Comparison of ENCODE assay signal across 8 mouse cellular contexts in the genomic region with DNA sequence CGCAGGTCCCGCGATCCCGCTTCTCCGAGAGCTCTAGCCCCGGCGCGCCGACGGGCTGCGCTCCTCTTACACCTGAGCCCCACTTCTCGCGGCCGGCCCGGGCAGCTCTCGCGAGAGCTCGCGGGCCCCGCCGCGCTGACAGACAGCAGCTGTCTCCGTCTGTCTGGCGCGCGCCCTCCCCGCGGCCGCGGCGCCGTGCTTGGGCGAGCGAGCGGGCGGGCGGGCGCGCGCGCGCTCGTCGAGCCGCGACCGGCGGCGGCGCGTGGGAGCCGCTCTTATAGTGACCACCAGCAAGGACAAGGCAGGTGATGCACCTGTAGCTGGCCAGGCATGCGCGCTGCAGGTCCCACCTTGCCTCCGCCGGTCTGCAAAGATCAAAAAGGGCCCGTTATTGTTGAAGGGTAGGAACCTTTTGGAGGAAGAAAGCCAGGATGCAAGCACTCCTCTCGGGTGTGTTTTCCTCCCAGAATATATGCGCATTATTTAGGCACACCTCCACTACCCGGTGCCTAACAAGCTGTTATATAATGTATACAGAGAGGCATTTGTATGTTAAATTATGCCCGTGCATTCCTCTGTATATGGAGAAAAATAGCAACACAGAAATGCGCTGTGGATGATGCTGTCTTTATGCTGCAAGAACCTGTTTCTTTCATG. TPM values are rescaled to one million over a fixed set of nuclear protein-coding genes. Genes with fewer than 3 reads are reported as not detected.
DNase-seq lines count a peak whose midpoint lies in the region; ATAC-seq and TF ChIP-seq lines count a peak whose summit lies in the region.

Gene Pou4f1 (minus strand): TSS at position 34 of the 657 bp plus-strand sequence.

- intact Hi-C loops in heart, postnatal 10 days (cut with DNase I): loop anchor here (10.0 kb wide), 1 partner anchor 347 kb away; no protein-coding TSS in a partner anchor

- no peak for DNase-seq in ES-E14 (ENCODE audit: low read depth, low spot score)
- peak; percentile 81 for DNase-seq in embryonic facial prominence, embryonic 11.5 days (ENCODE audit: low spot score)
- peak; percentile 52 to 55 for DNase-seq in heart, postnatal 10 days
- peak; percentile 70 for DNase-seq in limb, embryonic 14.5 days (ENCODE audit: low spot score)
- DNase-seq in midbrain, embryonic 14.5 days: peak; percentile 94
- DNase-seq in thymus, postnatal 10 days (ENCODE audit: low spot score in 2 of 2): peak; percentile 55 to 66
- DNase-seq in cerebellum, adult 8-10 months: no peak

- no peak for TF ChIP-seq CTCF in C2C12 (IDR thresholded peaks at IDR 0.05; ENCODE audit: control insufficient read depth, insufficient read depth, insufficient read length)

- H3K27ac ChIP-seq in ES-E14 (ENCODE audit: insufficient read depth, low read depth, low read length, poor library complexity, severe bottlenecking): no peak within 1 kb of the TSS
- peak within 1 kb of the TSS; percentile 38 for H3K27ac ChIP-seq in embryonic facial prominence, embryonic 11.5 days (replicated peaks; ENCODE audit: low read depth, low read length)
- no peak within 1 kb of the TSS for H3K27ac ChIP-seq in limb, embryonic 14.5 days (replicated peaks; ENCODE audit: low read depth, low read length)
- H3K27ac ChIP-seq in midbrain, embryonic 14.5 days (replicated peaks; ENCODE audit: low read depth, low read length): peak within 1 kb of the TSS; percentile 92

- WGBS in embryonic facial prominence, embryonic 11.5 days: under 1% methylated on average over 47 of the region's 62 CpGs
- 3% methylated on average over 26 of the region's 62 CpGs for WGBS in limb, embryonic 14.5 days
- WGBS in midbrain, embryonic 14.5 days: 1% methylated on average over 60 of the region's 62 CpGs

- no peaks in the 10 kb centered on the region for H3K36me3 ChIP-seq in C2C12 (ENCODE audit: control insufficient read depth, insufficient read depth)
- no peaks in the 10 kb centered on the region; the same call in 1 of the 2 replicates for H3K36me3 ChIP-seq in ES-E14 (ENCODE audit: control insufficient read depth, insufficient read depth, low read length, poor library complexity, severe bottlenecking)
- no peaks in the 10 kb centered on the region for H3K36me3 ChIP-seq in embryonic facial prominence, embryonic 11.5 days (replicated peaks; ENCODE audit: control insufficient read depth, insufficient read depth, low read depth, low read length)
- H3K36me3 ChIP-seq in limb, embryonic 14.5 days (ENCODE audit: control insufficient read depth, insufficient read depth, low read length): no peaks in the 10 kb centered on the region
- no peaks in the 10 kb centered on the region for H3K36me3 ChIP-seq in midbrain, embryonic 14.5 days (ENCODE audit: control insufficient read depth, insufficient read depth, low read length)

- H3K4me1 ChIP-seq in ES-E14 (ENCODE audit: control insufficient read depth in 2 of 2, insufficient read depth in 2 of 2, low read length in 2 of 2, poor library complexity in 1 of 2): peaks cover 0 to 8% of the 10 kb centered on the region in 2 experiments; a peak in 1 of 4 replicates
- no peaks in the 10 kb centered on the region; the same call in 1 of the 2 replicates for H3K4me1 ChIP-seq in embryonic facial prominence, embryonic 11.5 days (ENCODE audit: control insufficient read depth, insufficient read depth, low read length)
- H3K4me1 ChIP-seq in limb, embryonic 14.5 days (ENCODE audit: control insufficient read depth, insufficient read depth, low read length): peaks cover 10% of the 10 kb centered on the region; the same call in 1 of the 2 replicates
- H3K4me1 ChIP-seq in midbrain, embryonic 14.5 days (ENCODE audit: control insufficient read depth, insufficient read depth, low read length): peaks cover 13% of the 10 kb centered on the region

- peak within 1 kb of the TSS; percentile 14 for H3K4me3 ChIP-seq in C2C12 (ENCODE audit: insufficient read depth, poor library complexity, severe bottlenecking)
- peak within 1 kb of the TSS; percentile 69 to 79 for H3K4me3 ChIP-seq in ES-E14 (ENCODE audit: insufficient read depth in 1 of 2, low read depth in 1 of 2, low read length in 2 of 2, poor library complexity in 1 of 2, severe bottlenecking in 1 of 2)
- peak within 1 kb of the TSS; percentile 50 for H3K4me3 ChIP-seq in embryonic facial prominence, embryonic 11.5 days (ENCODE audit: low read depth, low read length)
- peak within 1 kb of the TSS; percentile 45 for H3K4me3 ChIP-seq in limb, embryonic 14.5 days (replicated peaks; ENCODE audit: low read length)
- peak within 1 kb of the TSS; percentile 56 for H3K4me3 ChIP-seq in midbrain, embryonic 14.5 days (replicated peaks; ENCODE audit: low read depth, low read length)

- no peaks in the 10 kb centered on the region for H3K9me3 ChIP-seq in ES-E14 (ENCODE audit: control insufficient read depth, insufficient read depth, low read depth, low read length)
- H3K9me3 ChIP-seq in embryonic facial prominence, embryonic 11.5 days (replicated peaks; ENCODE audit: control insufficient read depth, low read length): no peaks in the 10 kb centered on the region
- H3K9me3 ChIP-seq in limb, embryonic 14.5 days (ENCODE audit: control insufficient read depth, low read length): no peaks in the 10 kb centered on the region
- H3K9me3 ChIP-seq in midbrain, embryonic 14.5 days (ENCODE audit: control insufficient read depth, low read length): no peaks in the 10 kb centered on the region

- no peak for TF ChIP-seq POLR2A in limb, embryonic 14.5 days (IDR thresholded peaks at IDR 0.05; ENCODE audit: borderline replicate concordance, extremely low read depth, insufficient read depth, insufficient read length)

- peak within 1 kb of the TSS; percentile 79 for H3K9ac ChIP-seq in ES-E14 (ENCODE audit: insufficient read depth, low read depth, low read length, poor library complexity, severe bottlenecking)
- peak within 1 kb of the TSS; percentile 43 for H3K9ac ChIP-seq in embryonic facial prominence, embryonic 11.5 days (replicated peaks; ENCODE audit: low read length)
- peak within 1 kb of the TSS; percentile 12; the same call in 1 of the 2 replicates for H3K9ac ChIP-seq in limb, embryonic 14.5 days (ENCODE audit: low read depth, low read length, severe bottlenecking)
- peak within 1 kb of the TSS; percentile 75 for H3K9ac ChIP-seq in midbrain, embryonic 14.5 days (replicated peaks; ENCODE audit: low read length)

- H3K79me3 ChIP-seq in C2C12 (ENCODE audit: low read depth): no peaks in the 10 kb centered on the region

- peak; percentile 84 for ATAC-seq in embryonic facial prominence, embryonic 11.5 days (replicated peaks; ENCODE audit: insufficient number of reproducible peaks, low FRiP score, low TSS enrichment, low read depth)
- peak; percentile 89 for ATAC-seq in limb, embryonic 14.5 days (ENCODE audit: low FRiP score, low read depth)
- ATAC-seq in midbrain, embryonic 14.5 days (ENCODE audit: low FRiP score, low TSS enrichment): peak; percentile 92

- H3K27me3 ChIP-seq in C2C12 (ENCODE audit: control insufficient read depth, insufficient read depth, insufficient read length): peaks cover 22% of the 10 kb centered on the region
- peaks cover 88% of the 10 kb centered on the region for H3K27me3 ChIP-seq in embryonic facial prominence, embryonic 11.5 days (ENCODE audit: control insufficient read depth, insufficient read depth, low read length)
- H3K27me3 ChIP-seq in limb, embryonic 14.5 days (ENCODE audit: control insufficient read depth, insufficient read depth, low read length): peaks cover 93% of the 10 kb centered on the region
- peaks cover 82% of the 10 kb centered on the region for H3K27me3 ChIP-seq in midbrain, embryonic 14.5 days (ENCODE audit: control insufficient read depth, insufficient read depth, low read length)

- no peaks in the 10 kb centered on the region for H3K79me2 ChIP-seq in C2C12 (ENCODE audit: control insufficient read depth, insufficient read depth)

- in situ Hi-C loops in ES-E14 (cut with MboI; ENCODE audit: low sequenced_read_pairs in 2 of 2, unreplicated experiment in 2 of 2): no loop called here

- H3ac ChIP-seq in C2C12 (ENCODE audit: control insufficient read depth, insufficient read length, low read depth): peak within 1 kb of the TSS; percentile 54

- peak within 1 kb of the TSS; percentile 85 for H3K4me2 ChIP-seq in embryonic facial prominence, embryonic 11.5 days (ENCODE audit: low read depth, low read length)
- H3K4me2 ChIP-seq in limb, embryonic 14.5 days (replicated peaks; ENCODE audit: low read depth, low read length, severe bottlenecking): peak within 1 kb of the TSS; percentile 74
- peak within 1 kb of the TSS; percentile 71 for H3K4me2 ChIP-seq in midbrain, embryonic 14.5 days (ENCODE audit: low read length)

TF ChIP-seq in C2C12, 6 proteins besides CTCF, POLR2A, EP300 and RAD21:
- TF ChIP-seq MYOD1 (IDR thresholded peaks at IDR 0.05; ENCODE audit: control insufficient read depth, insufficient read length, low read depth) (peak; percentile 69), MYOG (IDR thresholded peaks at IDR 0.05; ENCODE audit: control insufficient read depth, extremely low read depth, insufficient read length) (no peak), CEBPB (IDR thresholded peaks at IDR 0.05; ENCODE audit: low read depth) (no peak), FOSL1 (IDR thresholded peaks at IDR 0.05; ENCODE audit: insufficient read depth, low read length, poor library complexity, severe bottlenecking) (no peak)

TF ChIP-seq in ES-E14, 5 proteins besides CTCF, POLR2A, EP300 and RAD21:
- TF ChIP-seq CHD2 (IDR thresholded peaks at IDR 0.05; ENCODE audit: low read depth, low read length): peak; percentile 82; the same call in 1 of the 2 replicates
- TF ChIP-seq HCFC1 (IDR thresholded peaks at IDR 0.05; ENCODE audit: borderline replicate concordance, insufficient read depth, low read length): no peak

RNA-seq across cellular contexts. Expression of gene Pou4f1, which starts in this region (rescaled TPM):
- polyA plus RNA-seq in C2C12 (2012; fragmentation: generic; extraction: Trizol): 0.85 TPM
- total RNA-seq in ES-E14 (2012; rRNA removed): 1.6 and 2.9 TPM in 2 replicates
- 28.3 and 29.6 TPM in 2 replicates for polyA plus RNA-seq in embryonic facial prominence, embryonic 11.5 days (2014; fragmentation: Nextera tagmentation; extraction: Ambion mirVana)
- total RNA-seq in heart, postnatal 10 days (2021): under 1 TPM; 0.07 to 0.20 TPM
- 0.22 and 0.29 TPM in 2 replicates for polyA plus RNA-seq in limb, embryonic 14.5 days (2012; rRNA removed)
- 0.17 and 0.48 TPM in 2 replicates for polyA plus RNA-seq in limb, embryonic 14.5 days (2014; fragmentation: Nextera tagmentation; extraction: Ambion mirVana)
- polyA plus RNA-seq in midbrain, embryonic 14.5 days (2014; fragmentation: Nextera tagmentation; extraction: Ambion mirVana): 60.4 and 103 TPM in 2 replicates

Comparison
In these comparisons a context has a peak if more than half of its experiments do, and no peak if none do; other contexts are left out.
1. RNA of gene Pou4f1 (polyA plus RNA-seq): 60.4 to 103 TPM in midbrain, embryonic 14.5 days and 28.3 to 29.6 TPM in embryonic facial prominence, embryonic 11.5 days; 0.85 TPM in C2C12 (single experiment) and 0.17 to 0.48 TPM in limb, embryonic 14.5 days; every median in the first group is over 10 times any median in the second.
2. Peak in DNase-seq in heart, postnatal 10 days; RNA of the gene not detected or under 1 TPM.
3. Peak in DNase-seq, ATAC-seq, H3K4me3 ChIP-seq, H3K9ac ChIP-seq and H3K4me2 ChIP-seq in limb, embryonic 14.5 days; RNA of the gene not detected or under 1 TPM.
4. H3K4me3 ChIP-seq: peak in every context shown above with its lines; median percentile 74 in ES-E14; 56 in midbrain, embryonic 14.5 days; 50 in embryonic facial prominence, embryonic 11.5 days; 45 in limb, embryonic 14.5 days; 14 in C2C12.
5. DNase-seq: peak in embryonic facial prominence, embryonic 11.5 days (single experiment), midbrain, embryonic 14.5 days (single experiment) and thymus, postnatal 10 days (2 of 2); none in ES-E14 (single experiment) and cerebellum, adult 8-10 months (single experiment).
6. H3K27ac ChIP-seq: peak in embryonic facial prominence, embryonic 11.5 days (single experiment) and midbrain, embryonic 14.5 days (single experiment); none in ES-E14 (single experiment) and limb, embryonic 14.5 days (single experiment).
7. H3K9ac ChIP-seq: peak in every context shown above with its lines; median percentile 79 in ES-E14; 75 in midbrain, embryonic 14.5 days; 43 in embryonic facial prominence, embryonic 11.5 days; 12 in limb, embryonic 14.5 days.
8. Peak in every context shown above with its lines, with median percentiles within 50 percentile points of each other: ATAC-seq and H3K4me2 ChIP-seq.